ENCODE assay signal across 31 mouse cellular contexts in genomic region chr8:9408480-9408879, GRCm38 (mm10).
DNase-seq lines count a peak whose midpoint lies in the region; ATAC-seq lines count a peak whose summit lies in the region.
"Had no signal": no experiment of that assay in that cellular context is flagged by ENCODE, and none has a peak within 500 bp of the region (broad histone marks: within the 10 kb centered on the region; RNA-seq: fewer than 3 reads in every experiment).

No protein-coding gene starts in this region.

- no peaks in the 10 kb centered on the region for H3K27me3 ChIP-seq in hindbrain, embryonic 11.5 days (ENCODE audit: control insufficient read depth, insufficient read depth, low read length)
- no peaks in the 10 kb centered on the region for H3K27me3 ChIP-seq in hindbrain, embryonic 12.5 days
- H3K27me3 ChIP-seq: CH12.LX; embryonic facial prominence, embryonic 12.5 days; embryonic facial prominence, embryonic 15.5 days; forebrain, embryonic 15.5 days; heart, embryonic 13.5 days had no signal

- H3K27ac ChIP-seq in hindbrain, embryonic 11.5 days (ENCODE audit: low read depth, low read length): no peak overlapping the region
- no peak overlapping the region for H3K27ac ChIP-seq in hindbrain, embryonic 12.5 days
- H3K27ac ChIP-seq: embryonic facial prominence, embryonic 12.5 days; embryonic facial prominence, embryonic 15.5 days; forebrain, embryonic 15.5 days; heart, adult 2 months; heart, embryonic 10.5 days; heart, embryonic 13.5 days; hindbrain, embryonic 14.5 days; hindbrain, postnatal 0 days had no signal

- H3K4me3 ChIP-seq in hindbrain, embryonic 11.5 days (ENCODE audit: low read depth, low read length): no peak overlapping the region
- H3K4me3 ChIP-seq in hindbrain, embryonic 12.5 days: no peak overlapping the region
- H3K4me3 ChIP-seq: embryonic facial prominence, embryonic 12.5 days; embryonic facial prominence, embryonic 15.5 days; forebrain, embryonic 15.5 days; heart, adult 2 months; heart, embryonic 10.5 days; heart, embryonic 13.5 days had no signal

- no peak for ATAC-seq in hindbrain, embryonic 11.5 days (ENCODE audit: low FRiP score)
- ATAC-seq in hindbrain, embryonic 12.5 days (ENCODE audit: low FRiP score): no peak
- peak; percentile 53; the same call in 1 of the 2 replicates for ATAC-seq in common myeloid progenitor, adult 5-6 weeks (replicated peaks; ENCODE audit: low read depth, poor library complexity, severe bottlenecking)
- ATAC-seq in hematopoietic stem cell, adult 5-6 weeks (replicated peaks in 1 of 2; ENCODE audit: insufficient read depth in 1 of 2, low FRiP score in 2 of 2, low TSS enrichment in 1 of 2, low read depth in 1 of 2, poor library complexity in 2 of 2, severe bottlenecking in 2 of 2): peak; percentile 39 to 46; a peak in 1 of 4 replicates
- ATAC-seq: forebrain, embryonic 15.5 days; hindbrain, postnatal 0 days; inflammation-experienced regulatory T-cells, adult 6 months; intestine, embryonic 16.5 days; Patski had no signal

- no peaks in the 10 kb centered on the region for H3K36me3 ChIP-seq in hindbrain, embryonic 11.5 days (ENCODE audit: control insufficient read depth, insufficient read depth, low read length)
- H3K36me3 ChIP-seq in hindbrain, embryonic 12.5 days: no peaks in the 10 kb centered on the region
- H3K36me3 ChIP-seq: embryonic facial prominence, embryonic 12.5 days; embryonic facial prominence, embryonic 15.5 days; forebrain, embryonic 15.5 days; G1E; heart, embryonic 10.5 days; heart, embryonic 13.5 days had no signal

- no peak overlapping the region for H3K4me2 ChIP-seq in hindbrain, embryonic 11.5 days (replicated peaks; ENCODE audit: low read depth, low read length)
- H3K4me2 ChIP-seq in hindbrain, embryonic 12.5 days (replicated peaks): no peak overlapping the region
- H3K4me2 ChIP-seq: embryonic facial prominence, embryonic 12.5 days; embryonic facial prominence, embryonic 15.5 days; forebrain, embryonic 15.5 days; heart, embryonic 13.5 days; hindbrain, embryonic 14.5 days had no signal

- no peaks in the 10 kb centered on the region for H3K4me1 ChIP-seq in hindbrain, embryonic 11.5 days (replicated peaks; ENCODE audit: control insufficient read depth, insufficient read depth, low read length)
- no peaks in the 10 kb centered on the region for H3K4me1 ChIP-seq in hindbrain, embryonic 12.5 days
- H3K4me1 ChIP-seq: embryonic facial prominence, embryonic 12.5 days; embryonic facial prominence, embryonic 15.5 days; forebrain, embryonic 15.5 days; heart, embryonic 10.5 days; heart, embryonic 13.5 days had no signal

- no peaks in the 10 kb centered on the region for H3K9me3 ChIP-seq in hindbrain, embryonic 11.5 days (ENCODE audit: control insufficient read depth, low read length)
- H3K9me3 ChIP-seq in hindbrain, embryonic 12.5 days (replicated peaks): no peaks in the 10 kb centered on the region
- H3K9me3 ChIP-seq: embryonic facial prominence, embryonic 12.5 days; embryonic facial prominence, embryonic 15.5 days; forebrain, embryonic 15.5 days; G1E; heart, embryonic 10.5 days; heart, embryonic 13.5 days had no signal

- peak; percentile 6 for DNase-seq in hindbrain, embryonic 11.5 days (ENCODE audit: low spot score)
- peak; percentile 28 for DNase-seq in embryo, embryonic 11 days
- DNase-seq in kidney, postnatal 14 days: no peak
- DNase-seq in kidney, postnatal 36 days: no peak
- no peak for DNase-seq in spleen, adult 18-20 months
- DNase-seq: adrenal gland, postnatal 10 days; adrenal gland, postnatal 36 days; B cell, adult 2 months; cerebellum, adult 11 months; cerebellum, adult 2 months; cerebellum, adult 9-11 months; cerebellum, postnatal 25 days; gastrocnemius, postnatal 25 days; heart, adult 2 months; heart, postnatal 14 days; heart, postnatal 4 days had no signal

- WGBS in hindbrain, embryonic 11.5 days: 52% methylated on average over 5 of the region's 5 CpGs
- WGBS in hindbrain, embryonic 12.5 days: 51% methylated on average over 5 of the region's 5 CpGs

- no peak overlapping the region for H3K9ac ChIP-seq in hindbrain, embryonic 11.5 days (ENCODE audit: low read depth, low read length)
- no peak overlapping the region for H3K9ac ChIP-seq in hindbrain, embryonic 12.5 days
- H3K9ac ChIP-seq: embryonic facial prominence, embryonic 12.5 days; embryonic facial prominence, embryonic 15.5 days; forebrain, embryonic 15.5 days; heart, embryonic 13.5 days; hindbrain, embryonic 14.5 days had no signal

Comparison
In these comparisons a context has a peak if more than half of its experiments do, and no peak if none do; other contexts are left out.
1. ATAC-seq: peak in common myeloid progenitor, adult 5-6 weeks (single experiment) and hematopoietic stem cell, adult 5-6 weeks (2 of 2); none in hindbrain, embryonic 11.5 days (single experiment) and hindbrain, embryonic 12.5 days (single experiment).
2. DNase-seq: peak in hindbrain, embryonic 11.5 days (single experiment) and embryo, embryonic 11 days (single experiment); none in kidney, postnatal 14 days (single experiment), kidney, postnatal 36 days (0 of 2) and spleen, adult 18-20 months (0 of 2).